Mouse (Mus musculus) cerebellum, adult 9-11 months (tissue): ENCODE data around the gene Kdm4b.

Experiments used
- DNase-seq: peaks from one replicate; pipeline ENCODE4 v3.0.0; 2022

Gene Kdm4b

GRCm38 (mm10) chr17:56350694-56351093 is 24.8 kb downstream of the Kdm4b start:
- peak; percentile 81 for DNase-seq

GRCm38 (mm10) chr17:56356921-56357885 is 31.3 kb downstream of the Kdm4b start:
- DNase-seq, result peak; percentile 80

GRCm38 (mm10) chr17:56359183-56359725 is 33.4 kb downstream of the Kdm4b start:
- peak; percentile 62 for DNase-seq

GRCm38 (mm10) chr17:56359864-56360263 is 34.0 kb downstream of the Kdm4b start:
- no peak for DNase-seq

GRCm38 (mm10) chr17:56360451-56360850 is 34.6 kb downstream of the Kdm4b start:
- peak; percentile 89 for DNase-seq

- DNase-seq, result no peak
Observed at GRCm38 (mm10) chr17:56361542-56361941, 35.7 kb downstream of the Kdm4b start.

- DNase-seq, result no peak
Observed at GRCm38 (mm10) chr17:56365791-56366673, 40.2 kb downstream of the Kdm4b start.

GRCm38 (mm10) chr17:56368291-56368790 is 42.5 kb downstream of the Kdm4b start:
- no peak for DNase-seq

GRCm38 (mm10) chr17:56370090-56370489 is 44.2 kb downstream of the Kdm4b start:
- DNase-seq, result no peak

- no peak for DNase-seq
Observed at GRCm38 (mm10) chr17:56371029-56371660, 45.3 kb downstream of the Kdm4b start.

GRCm38 (mm10) chr17:56372109-56372508 is 46.2 kb downstream of the Kdm4b start:
- DNase-seq, result no peak

- DNase-seq, result no peak
Observed at GRCm38 (mm10) chr17:56373136-56374034, 47.5 kb downstream of the Kdm4b start.

- DNase-seq, result no peak
Observed at GRCm38 (mm10) chr17:56374851-56375250, 49.0 kb downstream of the Kdm4b start.

GRCm38 (mm10) chr17:56379281-56379834 is 53.5 kb downstream of the Kdm4b start:
- DNase-seq, result peak; percentile 64

GRCm38 (mm10) chr17:56380286-56380685 is 54.4 kb downstream of the Kdm4b start:
- peak; percentile 87 for DNase-seq

GRCm38 (mm10) chr17:56381183-56381582 is 55.3 kb downstream of the Kdm4b start:
- DNase-seq, result no peak

GRCm38 (mm10) chr17:56382997-56383396 is 57.1 kb downstream of the Kdm4b start:
- DNase-seq, result no peak

- peak; percentile 64 for DNase-seq
Observed at GRCm38 (mm10) chr17:56384903-56385302, 59.0 kb downstream of the Kdm4b start.

- peak; percentile 85 for DNase-seq
Observed at GRCm38 (mm10) chr17:56387612-56388011, 61.8 kb downstream of the Kdm4b start.

GRCm38 (mm10) chr17:56393238-56393637 is 67.4 kb downstream of the Kdm4b start:
- DNase-seq, result no peak

GRCm38 (mm10) chr17:56393889-56394288 is 68.0 kb downstream of the Kdm4b start:
- no peak for DNase-seq
